Comparison of ENCODE assay signal across 14 mouse cellular contexts in the genomic region with DNA sequence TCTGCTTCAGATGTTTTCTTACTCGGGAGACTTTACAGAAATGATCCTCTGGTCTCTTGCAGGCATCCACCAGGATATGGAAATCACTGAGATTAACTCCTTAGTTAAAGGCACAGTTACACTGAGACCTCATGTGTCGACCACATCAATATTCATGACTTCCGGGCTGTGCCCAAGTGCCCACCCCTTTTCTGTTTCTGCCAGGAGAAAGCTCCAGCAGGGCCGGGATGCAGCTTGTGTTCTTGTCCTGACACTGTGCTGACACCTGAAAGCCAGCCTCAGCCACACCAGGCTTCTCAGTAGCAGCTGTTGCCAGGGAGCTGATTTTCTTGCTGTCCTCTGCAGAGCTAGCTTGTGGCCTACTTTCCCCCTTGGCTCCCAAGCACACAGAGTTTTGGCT.
DNase-seq lines count a peak whose midpoint lies in the region; ATAC-seq and TF ChIP-seq lines count a peak whose summit lies in the region.
"Had no signal": no experiment of that assay in that cellular context is flagged by ENCODE, and none has a peak within 500 bp of the region (broad histone marks: within the 10 kb centered on the region; RNA-seq: fewer than 3 reads in every experiment).

No protein-coding gene starts in this region.

- intact Hi-C loops in left cerebral cortex, postnatal 4 days (cut with DNase I) = no loop called here
- intact Hi-C loops in left cerebral cortex, adult 2 months (cut with DNase I) = no loop called here

- H3K27me3 ChIP-seq in forebrain, embryonic 12.5 days = peaks cover under 1% of the 10 kb centered on the region
- no peaks in the 10 kb centered on the region for H3K27me3 ChIP-seq in hindbrain, embryonic 13.5 days
- H3K27me3 ChIP-seq in neural tube, embryonic 13.5 days = no peaks in the 10 kb centered on the region
- H3K27me3 ChIP-seq: embryonic facial prominence, embryonic 12.5 days; heart, embryonic 12.5 days; liver, embryonic 15.5 days had no signal

- TF ChIP-seq CTCF in left cerebral cortex, adult 2 months (IDR thresholded peaks at IDR 0.05) = no peak

- no peaks in the 10 kb centered on the region for H3K36me3 ChIP-seq in forebrain, embryonic 12.5 days (replicated peaks)
- no peaks in the 10 kb centered on the region for H3K36me3 ChIP-seq in hindbrain, embryonic 13.5 days
- H3K36me3 ChIP-seq in neural tube, embryonic 13.5 days = no peaks in the 10 kb centered on the region
- H3K36me3 ChIP-seq: embryonic facial prominence, embryonic 12.5 days; heart, embryonic 12.5 days; liver, embryonic 15.5 days had no signal

- peak; percentile 86 for ATAC-seq in forebrain, embryonic 12.5 days (ENCODE audit: low FRiP score)
- peak; percentile 63 for ATAC-seq in hindbrain, embryonic 13.5 days (ENCODE audit: low FRiP score)
- peak; percentile 65 for ATAC-seq in neural tube, embryonic 13.5 days (ENCODE audit: low read depth)

- no peak overlapping the region for H3K9ac ChIP-seq in forebrain, embryonic 12.5 days
- no peak overlapping the region for H3K9ac ChIP-seq in hindbrain, embryonic 13.5 days
- H3K9ac ChIP-seq in neural tube, embryonic 13.5 days = no peak overlapping the region
- H3K9ac ChIP-seq: embryonic facial prominence, embryonic 12.5 days; heart, embryonic 12.5 days; liver, embryonic 15.5 days had no signal

- peak; percentile 42 for DNase-seq in left cerebral cortex, postnatal 4 days
- DNase-seq in left cerebral cortex, adult 2 months (ENCODE audit: extremely low spot score in 1 of 2, low spot score in 2 of 2) = no peak
- no peak for DNase-seq in urinary bladder, adult 18-20 months (ENCODE audit: low spot score in 2 of 2)
- no peak for DNase-seq in right cerebral cortex, postnatal 4 days
- DNase-seq: cerebellum, adult 9-11 months; layer of hippocampus, adult 9-11 months; lung, postnatal 36 days had no signal

- WGBS in forebrain, embryonic 12.5 days = 21% methylated on average over 4 of the region's 4 CpGs
- 13% methylated on average over 4 of the region's 4 CpGs for WGBS in hindbrain, embryonic 13.5 days
- WGBS in neural tube, embryonic 13.5 days = 25% methylated on average over 4 of the region's 4 CpGs

- peaks cover 10% of the 10 kb centered on the region for H3K4me1 ChIP-seq in forebrain, embryonic 12.5 days
- H3K4me1 ChIP-seq in hindbrain, embryonic 13.5 days (replicated peaks) = peaks cover 16% of the 10 kb centered on the region
- peaks cover 5% of the 10 kb centered on the region; the same call in 1 of the 2 replicates for H3K4me1 ChIP-seq in neural tube, embryonic 13.5 days (replicated peaks)
- H3K4me1 ChIP-seq: embryonic facial prominence, embryonic 12.5 days; heart, embryonic 12.5 days; liver, embryonic 15.5 days had no signal

- no peak overlapping the region for H3K4me3 ChIP-seq in left cerebral cortex, adult 2 months
- no peak overlapping the region for H3K4me3 ChIP-seq in forebrain, embryonic 12.5 days (replicated peaks)
- H3K4me3 ChIP-seq in hindbrain, embryonic 13.5 days = no peak overlapping the region
- H3K4me3 ChIP-seq in neural tube, embryonic 13.5 days = no peak overlapping the region
- H3K4me3 ChIP-seq: embryonic facial prominence, embryonic 12.5 days; heart, embryonic 12.5 days; liver, embryonic 15.5 days; myocyte had no signal

- no peak overlapping the region for H3K27ac ChIP-seq in left cerebral cortex, adult 2 months
- no peak overlapping the region for H3K27ac ChIP-seq in forebrain, embryonic 12.5 days
- peak overlapping the region; percentile 15; the same call in 1 of the 2 replicates for H3K27ac ChIP-seq in hindbrain, embryonic 13.5 days
- no peak overlapping the region for H3K27ac ChIP-seq in neural tube, embryonic 13.5 days (replicated peaks)
- H3K27ac ChIP-seq: embryonic facial prominence, embryonic 12.5 days; liver, embryonic 15.5 days had no signal

- no peak overlapping the region for H3K4me2 ChIP-seq in forebrain, embryonic 12.5 days
- H3K4me2 ChIP-seq in hindbrain, embryonic 13.5 days = no peak overlapping the region
- H3K4me2 ChIP-seq in neural tube, embryonic 13.5 days = no peak overlapping the region
- H3K4me2 ChIP-seq: embryonic facial prominence, embryonic 12.5 days; heart, embryonic 12.5 days; liver, embryonic 15.5 days had no signal

- H3K9me3 ChIP-seq in forebrain, embryonic 12.5 days = no peaks in the 10 kb centered on the region
- H3K9me3 ChIP-seq in hindbrain, embryonic 13.5 days = no peaks in the 10 kb centered on the region
- H3K9me3 ChIP-seq in neural tube, embryonic 13.5 days = no peaks in the 10 kb centered on the region
- H3K9me3 ChIP-seq: embryonic facial prominence, embryonic 12.5 days; heart, embryonic 12.5 days; liver, embryonic 15.5 days had no signal
